In the genomic region with DNA sequence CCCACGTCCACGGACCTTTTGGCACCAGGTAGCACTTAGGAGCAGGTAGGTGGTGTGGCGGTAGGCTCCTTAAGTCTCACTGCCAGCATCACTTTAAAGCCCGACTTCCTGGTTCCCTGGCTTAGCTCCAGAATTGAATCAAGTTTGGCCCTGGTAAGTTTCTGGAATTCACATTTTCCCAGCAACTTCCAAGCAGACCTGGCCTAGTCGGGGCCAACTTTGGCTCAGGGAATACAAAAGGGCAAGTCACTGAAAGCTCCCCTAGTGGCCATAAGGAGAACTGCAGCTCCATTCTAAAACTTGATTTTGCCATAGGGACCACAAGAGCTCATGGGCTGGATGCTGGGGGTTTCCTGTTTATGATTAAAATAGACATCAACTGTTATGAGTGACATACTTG, we compare ENCODE assay signal across 8 mouse cellular contexts.
DNase-seq lines count a peak whose midpoint lies in the region; TF ChIP-seq lines count a peak whose summit lies in the region.

No protein-coding gene starts in this region.

- 65% methylated on average over 5 of the region's 5 CpGs for WGBS in lung, adult 2 months

- H3K4me3 ChIP-seq in lung, adult 2 months (replicated peaks; ENCODE audit: extremely low read depth, low read depth, low read length): no peak overlapping the region

- peak; percentile 61 for DNase-seq in cerebellum, adult 9-10 months
- no peak for DNase-seq in cerebellum, postnatal 4 days (ENCODE audit: low spot score in 2 of 2)
- peak; percentile 12 for DNase-seq in lung, adult 2 months
- DNase-seq in lung, adult 18-20 months: no peak
- peak; percentile 69 for DNase-seq in embryo, embryonic 11 days
- peak; percentile 71 for DNase-seq in retina, postnatal 1 day
- DNase-seq in layer of hippocampus, adult 8-10 months (ENCODE audit: low spot score in 2 of 2): no peak
- DNase-seq in right cerebral cortex, postnatal 14 days: no peak

- no peak for TF ChIP-seq POLR2A in lung, adult 2 months (IDR thresholded peaks at IDR 0.05; ENCODE audit: borderline replicate concordance, extremely low read depth, low read depth, low read length)

- H3K4me1 ChIP-seq in lung, adult 2 months (ENCODE audit: control insufficient read depth, insufficient read depth, low read length): no peaks in the 10 kb centered on the region

- peak; percentile 68 for TF ChIP-seq CTCF in lung, adult 2 months (IDR thresholded peaks at IDR 0.05; ENCODE audit: insufficient read depth, low read length)

Comparison
In these comparisons a context has a peak if more than half of its experiments do, and no peak if none do; other contexts are left out.
1. DNase-seq: peak in cerebellum, adult 9-10 months (single experiment), lung, adult 2 months (single experiment), embryo, embryonic 11 days (single experiment) and retina, postnatal 1 day (single experiment); none in cerebellum, postnatal 4 days (0 of 2), lung, adult 18-20 months (0 of 2), layer of hippocampus, adult 8-10 months (0 of 2) and right cerebral cortex, postnatal 14 days (single experiment).